In the genomic region with DNA sequence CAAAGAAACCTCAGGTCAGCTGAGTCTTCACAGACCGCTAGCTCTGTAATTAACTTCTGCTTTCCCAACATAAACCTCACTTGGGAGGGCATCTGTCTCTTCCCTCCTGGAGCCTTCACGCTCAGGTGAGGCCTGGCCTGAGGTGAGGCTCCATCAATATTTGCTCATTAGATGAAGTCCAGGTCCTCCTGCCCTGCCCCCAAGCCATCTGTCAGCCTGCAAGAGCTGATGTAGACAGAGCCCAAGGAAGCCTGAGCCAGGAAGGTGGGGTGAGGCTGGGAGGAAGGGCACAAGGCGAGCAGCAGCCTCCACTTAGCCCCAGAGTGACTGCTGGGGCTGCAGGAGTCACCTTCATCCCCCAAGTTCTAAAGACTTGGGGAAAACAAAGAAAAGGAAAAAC, we compare ENCODE assay signal across 14 mouse cellular contexts. TPM values are rescaled to one million over a fixed set of nuclear protein-coding genes. Genes with fewer than 3 reads are reported as not detected.
DNase-seq lines count a peak whose midpoint lies in the region; ATAC-seq and TF ChIP-seq lines count a peak whose summit lies in the region.
"Had no signal": no experiment of that assay in that cellular context is flagged by ENCODE, and none has a peak within 500 bp of the region (broad histone marks: within the 10 kb centered on the region; RNA-seq: fewer than 3 reads in every experiment).

No protein-coding gene starts in this region.

- no peak for ATAC-seq in forebrain, embryonic 14.5 days
- no peak for ATAC-seq in midbrain, embryonic 11.5 days (ENCODE audit: low FRiP score)
- no peak for ATAC-seq in midbrain, embryonic 16.5 days
- ATAC-seq in midbrain, postnatal 0 days (ENCODE audit: low FRiP score), result no peak
- ATAC-seq: Patski had no signal

- no peak overlapping the region for H3K4me2 ChIP-seq in forebrain, embryonic 14.5 days (ENCODE audit: low read length)
- H3K4me2 ChIP-seq in midbrain, embryonic 11.5 days, result no peak overlapping the region
- H3K4me2 ChIP-seq in midbrain, embryonic 16.5 days (ENCODE audit: low read length), result no peak overlapping the region
- no peak overlapping the region for H3K4me2 ChIP-seq in midbrain, postnatal 0 days (ENCODE audit: low read depth, low read length, poor library complexity, severe bottlenecking)
- H3K4me2 ChIP-seq: heart, embryonic 12.5 days had no signal

- no peak overlapping the region for H3K9ac ChIP-seq in forebrain, embryonic 14.5 days (ENCODE audit: low read length)
- H3K9ac ChIP-seq in midbrain, embryonic 11.5 days (ENCODE audit: low read length), result no peak overlapping the region
- H3K9ac ChIP-seq in midbrain, embryonic 16.5 days (ENCODE audit: low read depth, low read length), result no peak overlapping the region
- H3K9ac ChIP-seq in midbrain, postnatal 0 days (replicated peaks; ENCODE audit: low read length, poor library complexity, severe bottlenecking), result no peak overlapping the region
- H3K9ac ChIP-seq: heart, embryonic 12.5 days; limb, embryonic 12.5 days had no signal

- WGBS in forebrain, embryonic 10.5 days, result 69% methylated on average over 3 of the region's 3 CpGs
- 61% methylated on average over 3 of the region's 3 CpGs for WGBS in forebrain, embryonic 14.5 days
- 57% methylated on average over 3 of the region's 3 CpGs for WGBS in midbrain, embryonic 11.5 days
- 73% methylated on average over 3 of the region's 3 CpGs for WGBS in midbrain, embryonic 16.5 days
- WGBS in midbrain, postnatal 0 days, result 69% methylated on average over 3 of the region's 3 CpGs

- no peaks in the 10 kb centered on the region for H3K36me3 ChIP-seq in forebrain, embryonic 10.5 days (replicated peaks)
- no peaks in the 10 kb centered on the region for H3K36me3 ChIP-seq in forebrain, embryonic 14.5 days (ENCODE audit: control insufficient read depth, insufficient read depth, low read length)
- no peaks in the 10 kb centered on the region for H3K36me3 ChIP-seq in midbrain, embryonic 11.5 days (ENCODE audit: control insufficient read depth, insufficient read depth, low read length)
- no peaks in the 10 kb centered on the region for H3K36me3 ChIP-seq in midbrain, embryonic 16.5 days (ENCODE audit: control insufficient read depth, insufficient read depth, low read length)
- H3K36me3 ChIP-seq in midbrain, postnatal 0 days (ENCODE audit: insufficient read depth, low read length), result no peaks in the 10 kb centered on the region
- H3K36me3 ChIP-seq: heart, embryonic 12.5 days; limb, embryonic 12.5 days had no signal

- DNase-seq in forebrain, embryonic 10.5 days (ENCODE audit: extremely low spot score, low spot score), result no peak
- DNase-seq in forebrain, embryonic 14.5 days (ENCODE audit: low spot score), result no peak
- DNase-seq in midbrain, embryonic 11.5 days (ENCODE audit: low spot score, missing footprints), result peak; percentile 76
- peak; percentile 93 to 94 for DNase-seq in cerebellum, postnatal 36 days
- peak; percentile 33 for DNase-seq in midbrain, postnatal 0 days (ENCODE audit: low spot score)
- no peak for DNase-seq in Muller cell, postnatal 12 days (ENCODE audit: inconsistent ontology term)
- DNase-seq in right cerebral cortex, adult 2 months (ENCODE audit: low spot score in 2 of 2), result no peak
- DNase-seq: kidney, adult 9 months; lung, adult 18-20 months had no signal

- no peak for TF ChIP-seq CTCF in midbrain, postnatal 0 days (IDR thresholded peaks at IDR 0.05)

- H3K4me1 ChIP-seq in forebrain, embryonic 10.5 days, result peaks cover 19% of the 10 kb centered on the region
- peaks cover 14% of the 10 kb centered on the region for H3K4me1 ChIP-seq in forebrain, embryonic 14.5 days (ENCODE audit: control insufficient read depth, insufficient read depth, low read length)
- H3K4me1 ChIP-seq in midbrain, embryonic 11.5 days (ENCODE audit: control insufficient read depth, insufficient read depth, low read length), result peaks cover 9% of the 10 kb centered on the region
- H3K4me1 ChIP-seq in midbrain, embryonic 16.5 days (ENCODE audit: control insufficient read depth, insufficient read depth, low read length), result peaks cover 13% of the 10 kb centered on the region
- H3K4me1 ChIP-seq in midbrain, postnatal 0 days (ENCODE audit: insufficient read depth, low read length), result peaks cover 9% of the 10 kb centered on the region; the same call in 1 of the 2 replicates

- H3K9me3 ChIP-seq in forebrain, embryonic 10.5 days, result no peaks in the 10 kb centered on the region
- H3K9me3 ChIP-seq in forebrain, embryonic 14.5 days (replicated peaks; ENCODE audit: control insufficient read depth, low read length), result no peaks in the 10 kb centered on the region
- no peaks in the 10 kb centered on the region for H3K9me3 ChIP-seq in midbrain, embryonic 11.5 days (ENCODE audit: control insufficient read depth, low read length)
- no peaks in the 10 kb centered on the region for H3K9me3 ChIP-seq in midbrain, embryonic 16.5 days (replicated peaks; ENCODE audit: control insufficient read depth, low read length, poor library complexity, severe bottlenecking)
- no peaks in the 10 kb centered on the region for H3K9me3 ChIP-seq in midbrain, postnatal 0 days (ENCODE audit: low read length)
- H3K9me3 ChIP-seq: heart, embryonic 12.5 days; limb, embryonic 12.5 days had no signal

- peak overlapping the region; percentile 60; the same call in 1 of the 2 replicates for H3K27ac ChIP-seq in forebrain, embryonic 10.5 days
- H3K27ac ChIP-seq in forebrain, embryonic 14.5 days (ENCODE audit: low read depth, low read length), result no peak overlapping the region
- no peak overlapping the region for H3K27ac ChIP-seq in midbrain, embryonic 11.5 days (ENCODE audit: low read depth, low read length)
- H3K27ac ChIP-seq in midbrain, embryonic 16.5 days (ENCODE audit: low read length), result no peak overlapping the region
- no peak overlapping the region for H3K27ac ChIP-seq in midbrain, postnatal 0 days (ENCODE audit: low read depth, low read length)

- no peak overlapping the region for H3K4me3 ChIP-seq in forebrain, embryonic 10.5 days
- H3K4me3 ChIP-seq in forebrain, embryonic 14.5 days (ENCODE audit: low read depth, low read length), result no peak overlapping the region
- H3K4me3 ChIP-seq in midbrain, embryonic 11.5 days (ENCODE audit: low read depth, low read length), result no peak overlapping the region
- no peak overlapping the region for H3K4me3 ChIP-seq in midbrain, embryonic 16.5 days (ENCODE audit: low read depth, low read length)
- no peak overlapping the region for H3K4me3 ChIP-seq in midbrain, postnatal 0 days (ENCODE audit: low read depth, low read length)
- H3K4me3 ChIP-seq: heart, embryonic 12.5 days; limb, embryonic 12.5 days had no signal

- H3K27me3 ChIP-seq in forebrain, embryonic 10.5 days (ENCODE audit: poor library complexity, severe bottlenecking), result no peaks in the 10 kb centered on the region
- no peaks in the 10 kb centered on the region for H3K27me3 ChIP-seq in forebrain, embryonic 14.5 days (replicated peaks; ENCODE audit: control insufficient read depth, insufficient read depth, low read length)
- 0 out of 2 replicates have a peak, but pooled peaks cover 2% of the 10 kb centered on the region for H3K27me3 ChIP-seq in midbrain, embryonic 11.5 days (ENCODE audit: control insufficient read depth, insufficient read depth, low read length)
- H3K27me3 ChIP-seq in midbrain, embryonic 16.5 days (ENCODE audit: control insufficient read depth, insufficient read depth, low read depth, low read length), result no peaks in the 10 kb centered on the region
- no peaks in the 10 kb centered on the region for H3K27me3 ChIP-seq in midbrain, postnatal 0 days (ENCODE audit: insufficient read depth, low read length)
- H3K27me3 ChIP-seq: heart, embryonic 12.5 days; limb, embryonic 12.5 days; Patski had no signal

RNA-seq across cellular contexts. Expression of gene Syt13, which starts 20.6 kb away (rescaled TPM):
- polyA plus RNA-seq in forebrain, embryonic 10.5 days (2016; fragmentation: Nextera tagmentation; extraction: Ambion mirVana), result 3.2 and 3.7 TPM in 2 replicates
- 35.4 and 36.8 TPM in 2 replicates for polyA plus RNA-seq in forebrain, embryonic 14.5 days (2014; fragmentation: Nextera tagmentation; extraction: Ambion mirVana)
- polyA plus RNA-seq in midbrain, embryonic 11.5 days (2014; fragmentation: Nextera tagmentation; extraction: Ambion mirVana), result 14.7 TPM in 2 replicates
- 112 and 145 TPM in 2 replicates for polyA plus RNA-seq in midbrain, embryonic 16.5 days (2015; fragmentation: Nextera tagmentation; extraction: Ambion mirVana)
- 188 and 190 TPM in 2 replicates for total RNA-seq in midbrain, postnatal 0 days (2014; rRNA removed)
- 106 and 107 TPM in 2 replicates for polyA plus RNA-seq in midbrain, postnatal 0 days (2015; fragmentation: Nextera tagmentation; extraction: Ambion mirVana)
- total RNA-seq: CH12.LX had no signal

Comparison
In these comparisons a context has a peak if more than half of its experiments do, and no peak if none do; other contexts are left out.
1. DNase-seq: peak in midbrain, embryonic 11.5 days (single experiment), cerebellum, postnatal 36 days (2 of 2) and midbrain, postnatal 0 days (single experiment); none in forebrain, embryonic 10.5 days (single experiment), forebrain, embryonic 14.5 days (single experiment), Muller cell, postnatal 12 days (single experiment) and right cerebral cortex, adult 2 months (0 of 2).